11 mouse cellular contexts compared by ENCODE assay signal in genomic region chr10:71485063-71485762, GRCm38 (mm10).
DNase-seq lines count a peak whose midpoint lies in the region; ATAC-seq lines count a peak whose summit lies in the region.
"Had no signal": no experiment of that assay in that cellular context is flagged by ENCODE, and none has a peak within 500 bp of the region (broad histone marks: within the 10 kb centered on the region; RNA-seq: fewer than 3 reads in every experiment).

No protein-coding gene starts in this region.

- no peak overlapping the region for H3K27ac ChIP-seq in embryonic facial prominence, embryonic 11.5 days (replicated peaks; ENCODE audit: low read depth, low read length)
- no peak overlapping the region for H3K27ac ChIP-seq in embryonic facial prominence, embryonic 10.5 days (replicated peaks)
- no peak overlapping the region for H3K27ac ChIP-seq in hindbrain, embryonic 16.5 days (ENCODE audit: low read depth, low read length)
- H3K27ac ChIP-seq: gastrocnemius, adult 2 months; kidney, postnatal 0 days had no signal

- no peak overlapping the region for H3K9ac ChIP-seq in embryonic facial prominence, embryonic 11.5 days (replicated peaks; ENCODE audit: low read length)
- H3K9ac ChIP-seq in hindbrain, embryonic 16.5 days (ENCODE audit: low read depth, low read length), result no peak overlapping the region

- no peak overlapping the region for H3K4me3 ChIP-seq in embryonic facial prominence, embryonic 11.5 days (ENCODE audit: low read depth, low read length)
- no peak overlapping the region for H3K4me3 ChIP-seq in embryonic facial prominence, embryonic 10.5 days
- no peak overlapping the region for H3K4me3 ChIP-seq in hindbrain, embryonic 16.5 days (ENCODE audit: low read length)
- H3K4me3 ChIP-seq: gastrocnemius, adult 2 months had no signal

- H3K9me3 ChIP-seq in embryonic facial prominence, embryonic 11.5 days (replicated peaks; ENCODE audit: control insufficient read depth, low read length), result no peaks in the 10 kb centered on the region
- no peaks in the 10 kb centered on the region for H3K9me3 ChIP-seq in embryonic facial prominence, embryonic 10.5 days
- no peaks in the 10 kb centered on the region for H3K9me3 ChIP-seq in hindbrain, embryonic 16.5 days (ENCODE audit: control insufficient read depth, low read length)

- no peak overlapping the region for H3K4me2 ChIP-seq in embryonic facial prominence, embryonic 11.5 days (ENCODE audit: low read depth, low read length)
- H3K4me2 ChIP-seq in hindbrain, embryonic 16.5 days (ENCODE audit: low read length), result peak overlapping the region; percentile 45

- no peak; the same call in 1 of the 2 replicates for ATAC-seq in embryonic facial prominence, embryonic 11.5 days (replicated peaks; ENCODE audit: insufficient number of reproducible peaks, low FRiP score, low TSS enrichment, low read depth)
- ATAC-seq in hindbrain, embryonic 16.5 days, result peak; percentile 85

- H3K27me3 ChIP-seq in embryonic facial prominence, embryonic 11.5 days (ENCODE audit: control insufficient read depth, insufficient read depth, low read length), result no peaks in the 10 kb centered on the region
- no peaks in the 10 kb centered on the region for H3K27me3 ChIP-seq in embryonic facial prominence, embryonic 10.5 days (replicated peaks; ENCODE audit: low read depth, poor library complexity, severe bottlenecking)
- H3K27me3 ChIP-seq in hindbrain, embryonic 16.5 days (replicated peaks; ENCODE audit: control insufficient read depth, insufficient read depth, low read length), result no peaks in the 10 kb centered on the region; the same call in 1 of the 2 replicates

- H3K36me3 ChIP-seq in embryonic facial prominence, embryonic 11.5 days (replicated peaks; ENCODE audit: control insufficient read depth, insufficient read depth, low read depth, low read length), result no peaks in the 10 kb centered on the region
- H3K36me3 ChIP-seq in embryonic facial prominence, embryonic 10.5 days (replicated peaks), result no peaks in the 10 kb centered on the region
- H3K36me3 ChIP-seq in hindbrain, embryonic 16.5 days (ENCODE audit: control insufficient read depth, insufficient read depth, low read length), result no peaks in the 10 kb centered on the region

- no peaks in the 10 kb centered on the region for H3K4me1 ChIP-seq in embryonic facial prominence, embryonic 11.5 days (ENCODE audit: control insufficient read depth, insufficient read depth, low read length)
- no peaks in the 10 kb centered on the region for H3K4me1 ChIP-seq in embryonic facial prominence, embryonic 10.5 days
- peaks cover 4% of the 10 kb centered on the region; the same call in 1 of the 2 replicates for H3K4me1 ChIP-seq in hindbrain, embryonic 16.5 days (ENCODE audit: control insufficient read depth, insufficient read depth, low read depth, low read length)

- peak; percentile 17 for DNase-seq in embryonic facial prominence, embryonic 11.5 days (ENCODE audit: low spot score)
- DNase-seq in embryonic facial prominence, embryonic 10.5 days (ENCODE audit: low spot score), result no peak
- DNase-seq in right cerebral cortex, adult 2 months (ENCODE audit: low spot score in 2 of 2), result peak; percentile 22 to 56
- DNase-seq in right cerebral cortex, postnatal 4 days, result no peak
- DNase-seq in retina, embryonic 14.5 days (ENCODE audit: low spot score), result peak; percentile 24
- DNase-seq in Muller cell, postnatal 12 days (ENCODE audit: inconsistent ontology term), result no peak
- DNase-seq in cerebellum, adult 9-10 months, result no peak
- DNase-seq: adrenal gland, postnatal 14 days; gastrocnemius, adult 2 months had no signal

- WGBS in embryonic facial prominence, embryonic 11.5 days, result 83% methylated on average over 17 of the region's 17 CpGs
- 83% methylated on average over 17 of the region's 17 CpGs for WGBS in embryonic facial prominence, embryonic 10.5 days
- WGBS in hindbrain, embryonic 16.5 days, result 43% methylated on average over 17 of the region's 17 CpGs

Comparison
In these comparisons a context has a peak if more than half of its experiments do, and no peak if none do; other contexts are left out.
1. DNase-seq: peak in embryonic facial prominence, embryonic 11.5 days (single experiment), right cerebral cortex, adult 2 months (2 of 2) and retina, embryonic 14.5 days (single experiment); none in embryonic facial prominence, embryonic 10.5 days (single experiment), right cerebral cortex, postnatal 4 days (single experiment), Muller cell, postnatal 12 days (single experiment) and cerebellum, adult 9-10 months (single experiment).